Mouse (Mus musculus) kidney, postnatal 10 days (tissue): Measurements from ENCODE around the gene Tmprss4.

Source experiments
- DNase-seq: peaks from one replicate; pipeline ENCODE4 v3.0.0; 2021; ENCODE audit warnings: mixed read lengths

The Tmprss4 gene

DNA sequence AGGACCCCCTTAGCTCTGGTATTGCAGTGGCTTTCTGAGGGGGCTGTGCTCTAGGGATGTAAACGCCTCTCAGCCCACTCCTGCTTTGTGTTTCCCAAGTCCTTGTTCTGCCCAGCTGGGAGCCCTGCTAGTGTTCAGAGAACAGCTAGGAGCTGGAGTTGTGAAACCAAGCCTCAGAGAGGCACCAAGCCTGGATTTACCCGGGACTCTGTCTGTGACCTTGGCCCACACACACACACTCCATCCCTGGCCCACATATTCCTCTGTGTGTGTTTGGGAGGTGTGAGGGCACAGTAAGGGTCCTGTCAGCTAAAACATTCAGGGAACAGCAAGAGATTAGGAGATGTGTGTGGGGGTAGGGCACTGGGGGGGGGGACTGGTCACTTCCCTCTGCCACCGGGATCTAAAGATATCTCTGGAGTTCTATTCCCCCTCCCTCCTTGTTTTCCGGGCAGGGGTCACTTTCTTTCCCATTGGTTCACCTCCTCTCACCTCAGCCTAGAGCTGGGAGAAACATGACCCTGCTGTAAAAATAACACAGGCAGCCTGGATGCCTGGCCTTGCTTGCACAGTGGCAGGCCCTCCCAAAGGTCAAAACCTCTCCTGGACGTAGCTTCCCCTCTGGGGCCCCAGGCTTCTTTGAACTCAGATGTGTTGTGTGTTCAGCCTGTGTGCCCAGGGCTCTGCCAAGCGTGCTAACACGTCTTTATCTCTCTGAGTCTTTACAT, 67.3 kb downstream of the Tmprss4 start:
- DNase-seq: no peak

GRCm38 (mm10) chr9:45133484-45134310, 70.2 kb downstream of the Tmprss4 start:
- peak; percentile 80 for DNase-seq

DNA sequence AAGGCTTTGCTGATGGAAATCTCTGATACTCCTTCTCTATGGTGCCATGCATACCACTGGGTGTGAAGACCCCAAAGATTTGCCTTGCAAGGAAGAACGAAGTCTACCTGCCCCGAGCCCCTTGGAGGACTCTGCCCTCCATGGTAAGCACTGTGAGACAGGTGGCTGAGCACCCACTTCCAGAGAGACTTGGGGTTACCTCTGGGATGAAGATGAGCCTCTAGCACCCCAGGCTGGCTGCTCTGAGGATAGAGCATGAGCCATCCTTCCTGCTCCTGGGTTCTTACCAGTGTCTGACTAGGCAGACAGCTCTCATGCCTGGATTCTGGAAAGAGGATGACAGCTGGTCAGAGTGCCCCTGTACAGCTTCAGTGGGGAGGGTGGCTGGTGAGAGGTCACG, 73.8 kb downstream of the Tmprss4 start:
- DNase-seq: no peak

- no peak for DNase-seq
These were observed 77.0 kb downstream of the Tmprss4 start for GRCm38 (mm10) chr9:45126941-45127340.

- no peak for DNase-seq
These were observed 78.7 kb downstream of the Tmprss4 start for GRCm38 (mm10) chr9:45125211-45125610.
